Mouse (Mus musculus): ENCODE data around the gene Nabp2.

Nabp2 gene

DNA sequence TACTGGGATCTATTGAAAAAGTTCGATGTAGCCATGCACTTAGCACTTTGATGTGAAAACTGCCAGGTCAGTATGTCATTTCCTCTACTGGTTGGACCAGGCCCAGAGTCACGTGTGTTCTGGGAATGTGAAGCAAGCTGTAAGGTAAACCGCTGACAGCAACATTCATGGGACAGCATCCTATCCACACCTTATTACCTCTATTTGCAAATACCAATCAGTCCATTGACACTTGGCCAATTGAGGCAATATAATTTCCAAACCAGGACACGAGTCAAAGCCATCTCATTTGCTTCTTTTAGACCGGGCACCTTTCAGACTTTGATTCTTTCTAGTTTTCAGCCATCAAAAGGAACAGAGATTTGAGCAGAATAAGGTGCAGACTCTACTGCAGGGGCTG, 17.8 kb upstream of the Nabp2 start:
- DNase-seq (ENCODE audit: low spot score) = no peak

DNA sequence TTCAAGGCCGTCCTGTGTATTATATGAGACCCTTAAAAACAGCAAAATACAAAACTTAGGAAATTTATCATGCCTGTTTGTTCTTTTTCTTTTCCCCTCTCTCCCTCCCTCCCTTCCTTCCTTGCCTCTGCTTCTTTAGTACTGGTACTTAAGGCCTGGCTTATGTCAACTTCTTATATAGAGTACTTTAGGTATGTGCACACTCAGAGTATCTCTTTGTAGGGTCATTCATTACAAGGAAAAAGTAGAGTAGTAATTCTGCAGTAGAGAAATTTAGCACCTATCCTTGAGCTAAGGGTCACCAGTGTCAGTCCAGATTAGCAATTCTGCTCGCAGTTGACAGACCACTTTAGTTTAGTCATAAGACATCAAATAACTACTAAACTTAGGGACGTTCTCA, 14.0 kb upstream of the Nabp2 start:
- no peak for DNase-seq (ENCODE audit: low spot score)

DNA sequence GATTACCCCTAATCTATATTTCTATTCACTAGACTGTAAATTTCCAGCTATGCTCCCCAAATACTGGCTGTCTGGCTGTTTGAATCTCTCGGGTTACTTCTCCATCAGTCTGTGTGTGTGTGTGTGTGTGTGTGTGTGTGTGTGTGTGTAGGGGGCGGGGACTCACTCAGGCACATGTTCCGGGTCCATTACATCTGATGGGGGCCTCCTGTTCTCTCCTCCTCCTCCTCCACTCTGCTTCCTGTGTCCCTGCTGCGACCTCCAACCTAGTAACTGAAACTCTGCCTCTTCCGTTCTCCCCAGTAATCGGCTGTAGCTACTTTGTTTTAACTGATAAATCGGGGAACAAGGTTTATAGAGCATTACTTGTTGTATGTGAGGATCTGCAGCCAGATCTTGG, 13.3 kb upstream of the Nabp2 start:
- DNase-seq (ENCODE audit: low spot score) = peak; percentile 18

DNA sequence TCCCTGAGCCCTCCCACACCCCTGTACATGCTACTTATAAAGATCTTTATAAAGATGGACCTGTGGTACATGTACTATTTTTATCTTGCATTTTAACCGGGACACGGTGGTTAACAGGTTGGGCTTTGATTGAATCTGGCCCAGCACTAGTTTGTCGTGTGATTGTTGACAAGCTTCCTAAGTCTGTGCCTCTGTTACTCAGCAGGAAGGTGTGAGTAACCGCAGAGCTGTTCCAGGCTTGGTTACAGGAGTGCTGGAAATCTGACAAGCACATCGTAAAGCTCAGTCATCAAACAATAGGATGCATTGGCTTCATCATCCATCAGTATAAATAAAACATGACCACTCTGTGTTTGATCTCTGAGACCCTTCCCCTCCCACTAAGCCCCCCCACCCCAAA, 11.1 kb upstream of the Nabp2 start:
- DNase-seq (ENCODE audit: low spot score) = no peak

DNA sequence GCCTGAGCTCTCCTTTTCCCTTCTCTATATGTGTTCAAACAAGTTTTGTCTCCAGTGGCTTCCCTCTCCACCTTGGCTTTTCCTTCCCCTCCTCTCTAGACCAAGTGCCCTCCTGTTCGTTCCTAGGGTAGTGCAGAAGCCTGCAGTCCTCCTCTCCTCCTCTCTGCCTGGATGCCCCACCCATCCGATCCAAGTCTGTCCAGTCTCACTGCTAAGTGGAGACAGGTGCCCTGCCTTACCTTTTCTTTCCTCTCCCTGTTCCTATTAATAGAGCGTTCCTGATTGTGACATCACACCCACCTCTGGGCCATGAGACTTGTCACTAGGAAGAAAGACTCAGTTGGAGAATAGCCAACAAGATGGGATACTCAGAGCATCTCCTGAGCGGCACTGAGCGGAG, 3.6 kb upstream of the Nabp2 start:
- no peak for DNase-seq (ENCODE audit: low spot score)

- no peak for DNase-seq (ENCODE audit: low spot score)
Observed at GRCm38 (mm10) chr10:128413076-128413475, 1.8 kb upstream of the Nabp2 start.

- DNase-seq (ENCODE audit: low spot score) = no peak
Observed at GRCm38 (mm10) chr10:128412558-128412957, 1.3 kb upstream of the Nabp2 start.

- DNase-seq (ENCODE audit: low spot score) = peak; percentile 42
Observed at GRCm38 (mm10) chr10:128412055-128412381, 726 bp upstream of the Nabp2 start.

DNA sequence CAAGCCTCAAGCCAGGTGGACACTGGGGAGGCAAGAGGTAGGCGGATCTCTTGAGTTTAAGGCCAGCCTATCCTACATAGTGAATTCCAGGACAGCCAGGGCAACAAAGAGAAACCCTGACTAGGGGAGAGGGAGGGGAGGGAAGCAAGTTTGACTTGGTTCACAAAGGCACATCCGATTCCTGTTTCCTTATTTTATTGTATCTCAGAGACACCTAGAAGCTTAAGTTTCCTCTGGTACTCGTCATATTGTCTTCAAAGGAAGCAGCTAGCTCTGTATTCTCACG, 789 bp downstream of the Nabp2 start:
- DNase-seq (ENCODE audit: low spot score) = no peak

GRCm38 (mm10) chr10:128409692-128410559, 1.4 kb downstream of the Nabp2 start:
- peak; percentile 96 for DNase-seq (ENCODE audit: low spot score)

DNA sequence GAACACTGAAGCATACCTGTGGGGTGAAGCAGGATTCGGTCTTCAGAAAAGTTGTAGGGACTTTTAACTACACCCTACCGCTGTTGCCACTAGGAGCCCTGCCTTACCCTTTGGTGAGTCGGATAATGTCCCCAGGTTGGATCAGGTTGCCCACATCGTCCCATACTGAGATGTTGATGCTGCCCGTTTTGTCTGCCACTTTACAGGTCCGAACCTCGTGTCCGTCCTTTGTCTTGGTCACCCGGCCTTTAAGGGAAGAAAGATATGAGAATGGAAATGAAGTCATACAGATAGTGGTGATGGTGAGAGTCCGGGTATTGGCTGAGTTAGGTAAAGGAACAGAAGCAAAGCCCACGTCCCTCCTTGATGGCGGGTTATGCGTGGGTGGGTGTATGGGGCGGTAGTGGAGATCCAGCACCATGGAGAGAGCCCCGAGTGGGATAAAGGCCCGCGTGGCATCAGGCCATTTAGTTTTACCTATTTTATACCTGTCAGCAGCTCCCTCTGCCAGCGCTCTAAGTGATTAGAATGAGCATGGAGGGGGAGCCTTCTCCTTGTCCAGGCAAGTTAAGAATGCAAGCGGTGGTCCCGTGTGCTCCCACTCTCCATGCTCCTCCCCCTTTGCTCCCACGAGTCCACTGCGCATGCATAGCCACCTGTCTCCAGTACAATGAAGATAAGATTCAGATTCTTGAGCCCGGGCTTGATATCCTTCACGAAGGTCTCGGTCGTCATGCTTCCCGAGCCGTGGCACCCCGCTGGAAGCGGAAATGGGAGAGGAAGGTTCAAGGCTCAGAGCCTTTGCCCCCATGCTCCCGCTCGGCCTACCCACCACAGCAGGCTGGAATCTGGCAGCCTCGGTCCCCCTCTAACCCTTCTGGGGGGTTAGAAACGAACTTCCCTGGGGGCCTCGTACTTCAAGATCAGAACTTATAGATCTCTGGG, 2.4 kb downstream of the Nabp2 start:
- peak; percentile 64 for DNase-seq (ENCODE audit: low spot score)

GRCm38 (mm10) chr10:128403931-128404330, 7.4 kb downstream of the Nabp2 start:
- DNase-seq (ENCODE audit: low spot score) = no peak

GRCm38 (mm10) chr10:128401638-128402037, 9.7 kb downstream of the Nabp2 start:
- DNase-seq (ENCODE audit: low spot score) = no peak

DNA sequence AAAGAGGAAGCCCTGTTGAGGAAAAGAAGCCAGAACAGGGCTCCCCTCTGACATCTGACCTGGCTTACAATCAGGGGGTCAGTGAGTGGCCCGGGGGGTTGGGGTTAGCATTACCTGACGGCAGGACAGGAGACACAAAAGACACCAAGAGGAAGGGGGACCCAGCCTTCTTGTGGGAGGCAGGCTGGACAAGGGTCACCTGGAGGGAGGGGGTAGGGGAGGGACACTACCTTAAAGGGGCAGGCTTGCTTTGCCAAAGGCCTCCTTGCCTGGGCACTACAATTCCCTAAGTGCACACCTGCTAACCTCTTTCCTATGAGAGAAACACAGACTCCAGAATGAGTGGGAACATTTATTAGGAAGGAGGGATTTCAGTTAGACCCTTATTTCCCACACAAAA, 10.2 kb downstream of the Nabp2 start, which contains the start of gene Slc39a5:
Gene Slc39a5 (minus strand): TSS at position 174 of the 400 bp plus-strand sequence.
- DNase-seq (ENCODE audit: low spot score) = no peak

DNA sequence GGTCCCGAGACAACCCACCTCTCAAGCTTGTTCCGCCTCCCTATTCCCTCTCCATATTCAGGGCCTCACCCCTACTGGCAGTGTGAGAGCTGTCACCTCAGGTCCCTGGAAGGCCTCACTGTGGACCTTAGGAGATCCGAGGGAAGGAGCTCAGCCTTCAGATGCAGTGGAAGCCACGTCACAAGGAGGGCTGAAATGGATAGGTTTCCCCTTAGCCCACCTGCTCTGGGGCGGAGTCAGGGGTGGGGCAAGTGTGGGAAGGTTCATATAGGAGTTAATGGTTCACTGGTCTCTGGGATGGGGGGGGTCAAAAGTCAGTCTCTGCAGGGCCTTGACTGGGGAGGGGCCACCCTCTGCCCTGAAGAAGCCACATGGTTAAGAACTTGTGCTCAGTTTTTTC, 11.0 kb downstream of the Nabp2 start:
- peak; percentile 43 for DNase-seq (ENCODE audit: low spot score)

GRCm38 (mm10) chr10:128397466-128397865, 13.8 kb downstream of the Nabp2 start:
- DNase-seq (ENCODE audit: low spot score) = peak; percentile 25

- no peak for DNase-seq (ENCODE audit: low spot score)
Observed at GRCm38 (mm10) chr10:128396716-128397264, 14.5 kb downstream of the Nabp2 start.

DNA sequence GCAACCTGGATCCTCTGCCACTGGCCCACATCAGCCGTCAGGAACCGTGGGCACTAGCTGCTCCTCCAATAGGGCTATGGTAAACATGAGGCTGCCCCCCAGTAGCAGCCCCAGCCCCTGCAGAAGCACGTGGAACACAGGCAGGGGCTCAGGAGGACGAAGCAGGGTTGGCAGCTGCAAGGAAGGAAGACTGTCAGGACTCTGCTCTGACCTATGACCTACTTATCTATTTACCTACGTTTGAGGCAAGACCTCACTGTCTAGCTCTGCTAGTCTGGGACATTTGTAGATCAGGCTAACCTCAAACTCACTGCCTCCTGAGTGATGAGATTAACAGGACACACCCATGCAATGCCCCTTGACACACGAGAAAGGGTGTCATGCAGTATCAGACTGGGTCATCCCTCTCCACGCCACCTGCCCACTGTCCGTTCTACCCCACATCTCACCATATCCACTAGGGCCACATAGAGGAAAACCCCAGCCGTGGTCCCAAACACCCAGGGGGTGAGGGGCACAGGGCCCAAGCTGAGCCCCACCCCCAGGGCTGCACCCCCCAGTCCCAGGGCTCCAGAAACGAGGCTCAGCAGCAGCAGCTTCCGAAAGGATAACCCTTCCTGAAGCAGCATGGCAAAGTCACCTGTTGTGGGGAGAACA, 15.1 kb downstream of the Nabp2 start:
- DNase-seq (ENCODE audit: low spot score) = no peak

DNA sequence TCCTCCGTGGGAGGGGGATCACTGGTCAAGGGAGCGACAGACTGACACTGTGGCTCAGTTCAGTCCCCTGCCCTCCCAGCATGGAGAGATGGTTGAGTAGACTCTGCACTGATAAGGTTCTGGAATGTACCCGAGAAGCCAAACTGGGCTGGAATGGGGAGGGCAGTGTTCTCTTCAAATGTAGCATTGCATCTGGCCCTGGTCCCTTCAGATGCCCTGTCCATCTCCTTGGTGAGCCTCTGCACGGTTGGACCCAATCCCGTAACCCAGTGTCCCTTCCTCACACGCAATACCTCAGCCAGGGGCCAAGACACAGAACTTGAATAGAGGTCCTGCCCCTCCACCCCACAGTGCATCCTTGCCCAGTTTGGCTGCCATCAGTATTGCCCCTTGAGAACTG, 19.4 kb downstream of the Nabp2 start:
- DNase-seq (ENCODE audit: low spot score) = no peak

DNA sequence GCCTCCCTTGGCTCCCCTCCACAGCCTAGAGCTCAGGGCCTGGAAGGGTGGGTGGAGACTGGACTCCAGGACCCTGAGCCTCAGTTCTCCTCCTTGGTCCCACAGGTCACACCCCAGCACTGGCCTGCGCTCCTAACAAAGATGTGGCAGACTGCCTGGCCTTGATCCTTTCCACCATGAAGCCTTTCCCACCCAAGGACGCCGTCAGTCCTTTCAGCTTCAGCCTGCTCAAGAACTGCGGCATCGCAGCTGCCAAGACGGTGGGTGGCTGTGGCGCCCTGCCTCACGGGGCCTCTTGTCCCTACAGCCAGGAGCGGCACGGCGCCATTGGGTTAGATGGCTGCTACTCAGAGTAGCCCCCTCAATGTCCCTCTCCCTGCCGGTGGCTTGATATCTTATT, 20.9 kb downstream of the Nabp2 start:
- no peak for DNase-seq (ENCODE audit: low spot score)

- no peak for DNase-seq (ENCODE audit: low spot score)
Observed at GRCm38 (mm10) chr10:128389570-128389969, 21.7 kb downstream of the Nabp2 start.

DNA sequence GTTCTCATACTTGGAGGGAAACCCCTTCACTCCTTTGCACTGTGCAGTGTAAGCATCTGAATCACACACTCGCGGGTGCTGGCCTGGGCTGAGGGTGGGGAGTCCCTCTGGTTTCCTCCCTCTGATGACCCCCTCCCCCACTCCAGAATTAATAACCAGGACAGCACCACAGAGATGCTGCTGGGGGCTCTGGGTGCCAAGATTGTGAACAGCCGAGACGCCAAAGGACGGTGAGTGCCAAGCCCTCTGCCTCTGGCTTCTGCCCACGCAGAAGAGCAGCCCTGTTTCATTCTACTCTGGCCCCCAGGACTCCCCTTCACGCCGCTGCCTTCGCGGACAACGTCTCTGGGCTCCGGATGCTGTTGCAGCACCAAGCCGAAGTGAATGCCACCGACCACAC, 22.4 kb downstream of the Nabp2 start:
- no peak for DNase-seq (ENCODE audit: low spot score)

Measured in embryo, embryonic 10 days (tissue).